Mouse (Mus musculus) neural tube, embryonic 14.5 days (tissue): ENCODE results near the gene Ash1l. TPM values are rescaled to one million over a fixed set of nuclear protein-coding genes. Genes with fewer than 3 reads are reported as not detected.

ENCODE experiments used
- ATAC-seq: fragments of 200-750 bp; cut with Nextera tagmentation; 2 replicates; pipeline ENCODE4 v1.8.0; 2017; ENCODE audit warnings: low read depth, mild to moderate bottlenecking, moderate TSS enrichment, moderate library complexity
- H3K27ac ChIP-seq: fragments of 300-500 bp; sonication (generic); 2 replicates; pipeline ENCODE4 v1.5.1; 2014; ENCODE audit warnings: low read depth, mild to moderate bottlenecking, control low read depth, low read length, moderate library complexity, mixed read lengths
- H3K27me3 ChIP-seq: fragments of 300-500 bp; sonication (generic); 2 replicates; pipeline ENCODE4 v1.6.1; 2014; ENCODE audit warnings: low read length; ENCODE audit not compliant: control insufficient read depth, insufficient read depth
- H3K36me3 ChIP-seq: fragments of 300-500 bp; sonication (generic); 2 replicates; pipeline ENCODE4 v1.6.1; 2014; ENCODE audit warnings: low read length, mixed read lengths; ENCODE audit not compliant: control insufficient read depth, insufficient read depth
- H3K4me1 ChIP-seq: fragments of 300-500 bp; sonication (generic); 2 replicates; pipeline ENCODE4 v1.6.1; 2014; ENCODE audit warnings: low read length; ENCODE audit not compliant: control insufficient read depth, insufficient read depth
- H3K4me2 ChIP-seq: fragments of 300-500 bp; sonication (generic); 2 replicates; pipeline ENCODE4 v1.6.1; 2014; ENCODE audit warnings: mild to moderate bottlenecking, low read depth, low read length, control low read depth
- H3K4me3 ChIP-seq: fragments of 300-500 bp; sonication (generic); 2 replicates; pipeline ENCODE4 v1.5.1; 2014; ENCODE audit warnings: low read depth, low read length, control low read depth, mixed read lengths
- H3K9ac ChIP-seq: fragments of 300-500 bp; sonication (generic); replicated peaks from 2 replicates; pipeline ENCODE4 v1.6.1; 2014; ENCODE audit warnings: low read depth, mild to moderate bottlenecking, control low read depth, low read length, mixed read lengths
- H3K9me3 ChIP-seq: fragments of 300-500 bp; sonication (generic); 2 replicates; pipeline ENCODE4 v1.6.1; 2016; ENCODE audit warnings: low read length; ENCODE audit not compliant: control insufficient read depth
- WGBS: fragments of 180-500 bp; shearing (Covaris S2); extraction: QIAGEN DNeasy Blood & Tissue Kit; methylation state at CpG from one replicate; pipeline ENCODE4 v1.1.7; 2014; 5-methylcytosine and 5-hydroxymethylcytosine counted together
- polyA plus RNA-seq: library from polyadenylated mRNA; unstranded; fragments of >200 nt; fragmentation: Nextera tagmentation; extraction: Ambion mirVana; gene quantifications from 2 replicates; pipeline ENCODE4 v1.2.1, GENCODE M21; 2014

Ash1l gene
- polyA plus RNA-seq, 1 experiment from 2014 or later: 27.9 TPM

- Histone ChIP-seq H3K4me2 (no peak overlapping the region), H3K27me3 (no peaks in the 10 kb centered on the region), H3K9ac (no peak overlapping the region), H3K4me1 (peaks cover 3% of the 10 kb centered on the region; the same call in 1 of the 2 replicates), H3K27ac (no peak overlapping the region), H3K9me3 (no peaks in the 10 kb centered on the region), H3K4me3 (no peak overlapping the region), H3K36me3 (peaks cover 20% of the 10 kb centered on the region)
- WGBS: 81% methylated on average over 12 of the region's 12 CpGs
- no peak for ATAC-seq
Observed at GRCm38 (mm10) chr3:89084654-89085190, 134.3 kb downstream of the Ash1l start.

DNA sequence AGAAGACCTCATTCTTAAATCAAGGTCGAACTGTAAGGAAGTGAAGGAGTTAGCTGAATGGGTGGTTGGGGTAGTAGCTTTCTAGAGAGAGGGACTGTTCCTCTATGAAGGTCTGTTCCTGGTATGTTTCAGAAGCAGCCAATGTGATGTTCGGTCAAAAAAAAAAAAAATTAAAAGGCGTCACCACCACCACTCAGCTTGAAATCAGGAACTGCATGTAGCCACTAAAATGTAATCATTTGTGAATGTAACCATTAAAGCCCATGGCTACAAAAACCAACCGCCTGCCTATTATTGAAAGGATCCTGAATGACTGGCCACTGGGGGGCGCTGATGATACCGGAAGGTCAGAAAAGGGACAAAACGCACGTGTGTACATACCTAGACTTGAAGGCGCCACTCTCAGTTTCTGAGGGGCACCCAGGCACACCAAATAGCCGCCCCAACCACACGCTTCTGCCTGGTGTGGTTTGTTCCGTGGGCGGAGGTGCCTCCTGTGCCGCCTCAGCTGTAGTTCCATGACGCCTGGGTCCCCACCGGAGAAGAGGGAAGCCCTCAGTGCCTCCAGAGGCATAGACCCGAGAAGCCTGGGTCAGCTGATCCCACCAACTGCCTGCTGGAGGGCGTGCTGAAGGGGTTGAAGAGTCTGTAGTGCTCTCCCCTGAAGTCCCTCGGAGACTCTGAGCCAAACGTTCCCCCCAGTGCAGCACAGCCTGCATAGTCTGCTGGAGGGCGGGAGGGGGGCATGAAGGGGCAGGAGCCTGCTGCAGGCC lies 137.1 kb downstream of the Ash1l start:
- no peak overlapping the region for H3K9ac ChIP-seq
- peaks cover 15% of the 10 kb centered on the region for H3K36me3 ChIP-seq
- no peaks in the 10 kb centered on the region for H3K9me3 ChIP-seq
- H3K27ac ChIP-seq: no peak overlapping the region
- H3K4me1 ChIP-seq: peaks cover 13% of the 10 kb centered on the region; the same call in 1 of the 2 replicates
- ATAC-seq: no peak
- no peak overlapping the region for H3K4me3 ChIP-seq
- no peaks in the 10 kb centered on the region for H3K27me3 ChIP-seq
- H3K4me2 ChIP-seq: no peak overlapping the region
- WGBS: 42% methylated on average over 21 of the region's 21 CpGs

DNA sequence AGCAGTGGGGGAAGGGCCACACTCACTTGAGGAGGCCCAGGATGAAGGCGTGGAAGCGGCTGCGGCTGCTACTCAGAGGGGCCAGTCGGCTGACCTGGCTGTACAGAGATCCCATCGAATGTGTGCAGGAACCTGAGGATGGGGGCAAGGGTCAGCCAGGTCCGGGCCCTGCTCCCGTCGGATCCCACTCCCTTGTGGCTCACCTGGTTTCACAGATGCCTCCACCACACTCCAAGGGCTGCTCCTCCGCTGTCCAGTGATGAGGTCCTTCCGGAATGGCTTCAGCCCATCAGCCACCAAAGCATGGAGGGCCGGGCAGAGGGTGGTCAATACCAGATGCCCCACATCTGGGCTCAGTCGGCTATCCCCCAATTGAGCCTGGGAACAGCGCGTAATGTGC lies 138.6 kb downstream of the Ash1l start:
- 0 out of 2 replicates have a peak overlapping the region, but pooled peaks have one; percentile 67 for H3K4me3 ChIP-seq
- no peak for ATAC-seq
- WGBS: 70% methylated on average over 14 of the region's 14 CpGs
- H3K4me2 ChIP-seq: no peak overlapping the region
- no peak overlapping the region for H3K27ac ChIP-seq
- no peaks in the 10 kb centered on the region for H3K9me3 ChIP-seq
- H3K36me3 ChIP-seq: peaks cover 12% of the 10 kb centered on the region
- H3K27me3 ChIP-seq: no peaks in the 10 kb centered on the region
- H3K9ac ChIP-seq: no peak overlapping the region
- H3K4me1 ChIP-seq: peaks cover 13% of the 10 kb centered on the region; the same call in 1 of the 2 replicates

GRCm38 (mm10) chr3:89089882-89090591 lies 139.6 kb downstream of the Ash1l start:
- Histone ChIP-seq H3K4me1 (peaks cover 13% of the 10 kb centered on the region; the same call in 1 of the 2 replicates), H3K27ac (peak overlapping the region; percentile 52), H3K4me2 (peak overlapping the region; percentile 97), H3K9me3 (no peaks in the 10 kb centered on the region), H3K27me3 (no peaks in the 10 kb centered on the region), H3K4me3 (peak overlapping the region; percentile 67), H3K9ac (peak overlapping the region; percentile 79), H3K36me3 (peaks cover 15% of the 10 kb centered on the region; the same call in 1 of the 2 replicates)
- peak; percentile 73 for ATAC-seq
- under 1% methylated on average over 36 of the region's 40 CpGs for WGBS

DNA sequence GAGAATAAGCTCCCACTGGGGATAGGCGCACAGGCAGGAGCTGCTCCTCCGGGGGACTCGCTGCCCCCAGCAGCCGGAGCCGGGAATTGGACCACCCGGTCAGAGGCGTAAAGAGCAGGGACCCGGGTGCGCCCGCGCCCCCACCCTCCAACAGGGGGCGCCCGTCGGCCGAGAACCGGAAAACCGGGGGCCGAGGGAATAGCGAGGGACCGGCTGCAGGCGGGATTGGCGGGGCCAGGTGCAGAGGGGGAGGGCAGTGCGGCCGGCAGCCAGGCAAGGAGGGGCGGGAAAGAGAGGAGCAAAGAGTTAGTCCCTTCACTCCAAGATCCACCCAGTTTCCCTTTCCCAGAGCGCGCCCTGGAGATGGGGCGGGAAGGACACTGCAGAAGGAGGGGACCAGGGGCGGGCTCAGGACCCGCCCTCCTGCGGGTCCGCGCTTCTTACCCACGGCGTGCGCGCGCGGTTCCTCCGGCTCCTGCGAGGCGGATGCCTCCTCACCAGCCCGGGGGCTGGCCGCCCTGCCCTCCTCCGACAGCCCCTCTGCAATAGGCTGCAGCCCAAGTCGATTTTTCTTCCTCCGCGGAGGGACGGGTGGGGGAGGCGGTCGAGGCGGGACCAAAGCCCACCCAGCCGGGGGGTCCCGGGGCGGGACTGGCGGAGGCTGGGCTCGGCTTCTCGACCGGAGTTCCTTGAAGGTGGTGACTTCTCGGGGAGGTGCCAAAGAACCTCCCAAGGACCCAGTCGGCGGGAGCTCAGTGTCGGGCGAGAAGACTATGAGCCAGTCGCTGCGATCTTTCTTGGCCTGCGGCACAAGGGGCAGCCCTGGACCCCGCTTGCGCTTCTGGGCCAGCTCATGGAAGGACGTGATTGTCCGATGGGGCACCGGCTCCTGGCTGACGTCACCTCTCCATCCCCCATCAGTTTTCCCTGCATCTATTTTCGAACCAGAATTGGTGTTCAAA lies 140.6 kb downstream of the Ash1l start:
- Histone ChIP-seq H3K4me2 (peak overlapping the region; percentile 97), H3K4me1 (peaks cover 13% of the 10 kb centered on the region; the same call in 1 of the 2 replicates)

DNA sequence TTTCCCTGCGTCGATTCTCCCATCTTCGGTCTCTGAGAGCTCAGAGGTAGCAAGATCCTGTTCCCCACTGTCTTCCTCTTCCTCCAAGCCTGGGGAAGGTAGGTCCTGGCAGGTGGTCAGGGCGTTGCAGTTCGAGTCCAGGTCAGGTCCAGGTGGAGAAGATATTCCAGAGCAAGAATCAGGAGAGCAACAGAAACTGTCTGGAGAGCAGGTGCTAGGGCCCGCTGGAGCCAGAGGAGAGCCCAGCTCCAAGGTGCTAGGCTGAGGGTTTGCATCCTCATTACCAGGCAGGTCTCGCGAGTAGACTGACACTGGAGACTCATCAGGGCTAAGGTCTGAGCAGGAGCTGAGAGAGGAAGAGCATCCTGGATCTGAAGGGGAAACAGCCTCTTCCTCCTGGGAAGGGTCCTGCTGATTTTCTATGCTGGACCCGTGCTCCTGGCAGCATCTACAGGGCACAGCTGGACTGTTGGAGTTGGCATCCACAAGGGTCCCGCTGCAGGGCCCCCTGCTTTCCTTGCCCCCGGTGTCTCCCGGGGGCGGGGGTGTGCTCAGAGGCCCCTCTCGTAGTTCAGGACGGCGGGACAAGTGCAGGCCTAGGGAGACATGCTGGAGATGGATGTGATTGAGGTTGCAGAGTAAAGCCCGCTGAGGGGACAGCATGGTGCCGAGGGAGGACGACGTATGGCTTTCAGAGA lies 141.5 kb downstream of the Ash1l start:
- H3K4me2 ChIP-seq: peak overlapping the region; percentile 97
- H3K9me3 ChIP-seq: no peaks in the 10 kb centered on the region
- WGBS: 9% methylated on average over 20 of the region's 20 CpGs
- peaks cover 25% of the 10 kb centered on the region for H3K36me3 ChIP-seq
- peak overlapping the region; percentile 79 for H3K9ac ChIP-seq
- ATAC-seq: no peak
- peak overlapping the region; percentile 29; the same call in 1 of the 2 replicates for H3K27ac ChIP-seq
- no peaks in the 10 kb centered on the region for H3K27me3 ChIP-seq
- peaks cover 13% of the 10 kb centered on the region; the same call in 1 of the 2 replicates for H3K4me1 ChIP-seq
- peak overlapping the region; percentile 67 for H3K4me3 ChIP-seq

More for the DNA sequence above, 140.6 kb downstream of the Ash1l start:
- H3K9me3 ChIP-seq: no peaks in the 10 kb centered on the region
- peak overlapping the region; percentile 67 for H3K4me3 ChIP-seq
- peak overlapping the region; percentile 79 for H3K9ac ChIP-seq
- under 1% methylated on average over 71 of the region's 74 CpGs for WGBS
- peak overlapping the region; percentile 66 for H3K27ac ChIP-seq
- peak; percentile 35 for ATAC-seq
- no peaks in the 10 kb centered on the region for H3K27me3 ChIP-seq
- peaks cover 21% of the 10 kb centered on the region; the same call in 1 of the 2 replicates for H3K36me3 ChIP-seq

DNA sequence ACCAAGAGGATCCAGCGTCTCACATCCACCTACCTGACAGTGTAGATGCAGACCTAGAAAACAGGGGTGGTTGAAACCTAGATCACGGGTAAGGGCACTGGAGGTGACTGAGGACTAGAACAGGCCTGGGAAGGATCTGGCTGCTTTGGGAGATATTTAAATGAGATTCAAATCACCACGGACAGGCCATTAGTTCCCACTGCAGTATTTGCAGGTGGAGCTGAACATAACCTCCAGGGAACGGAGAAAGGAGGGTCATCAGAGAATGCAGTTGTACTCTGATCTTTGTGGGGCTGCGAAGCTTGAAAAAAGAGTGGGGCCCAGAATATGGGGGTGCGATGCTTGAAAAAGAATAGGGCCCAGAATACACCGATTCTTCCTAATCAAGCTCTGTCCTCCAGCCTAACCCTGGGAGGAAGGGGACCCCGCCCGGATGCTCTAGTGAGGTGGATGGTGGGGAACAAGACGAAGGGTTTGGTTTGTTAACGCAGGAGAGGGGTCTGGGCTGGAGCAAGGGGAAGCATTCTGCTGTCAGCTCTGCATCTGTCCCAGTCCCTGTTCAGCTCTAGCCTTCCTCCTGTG lies 142.2 kb downstream of the Ash1l start:
- Histone ChIP-seq H3K9ac (peak overlapping the region; percentile 79), H3K27me3 (no peaks in the 10 kb centered on the region), H3K36me3 (peaks cover 27% of the 10 kb centered on the region), H3K4me1 (peaks cover 11% of the 10 kb centered on the region; the same call in 1 of the 2 replicates), H3K4me3 (peak overlapping the region; percentile 67), H3K4me2 (peak overlapping the region; percentile 97), H3K9me3 (no peaks in the 10 kb centered on the region), H3K27ac (peak overlapping the region; percentile 73)
- 11% methylated on average over 11 of the region's 11 CpGs for WGBS
- ATAC-seq: peak; percentile 41
